Mouse (Mus musculus): Measurements from ENCODE around the gene Dpp3.
"Not testable (repeated sequence)": the region's sequence is repeated elsewhere in the genome, so short reads cannot be mapped to it uniquely, and the experiment has no call there.

Dpp3 gene

DNA sequence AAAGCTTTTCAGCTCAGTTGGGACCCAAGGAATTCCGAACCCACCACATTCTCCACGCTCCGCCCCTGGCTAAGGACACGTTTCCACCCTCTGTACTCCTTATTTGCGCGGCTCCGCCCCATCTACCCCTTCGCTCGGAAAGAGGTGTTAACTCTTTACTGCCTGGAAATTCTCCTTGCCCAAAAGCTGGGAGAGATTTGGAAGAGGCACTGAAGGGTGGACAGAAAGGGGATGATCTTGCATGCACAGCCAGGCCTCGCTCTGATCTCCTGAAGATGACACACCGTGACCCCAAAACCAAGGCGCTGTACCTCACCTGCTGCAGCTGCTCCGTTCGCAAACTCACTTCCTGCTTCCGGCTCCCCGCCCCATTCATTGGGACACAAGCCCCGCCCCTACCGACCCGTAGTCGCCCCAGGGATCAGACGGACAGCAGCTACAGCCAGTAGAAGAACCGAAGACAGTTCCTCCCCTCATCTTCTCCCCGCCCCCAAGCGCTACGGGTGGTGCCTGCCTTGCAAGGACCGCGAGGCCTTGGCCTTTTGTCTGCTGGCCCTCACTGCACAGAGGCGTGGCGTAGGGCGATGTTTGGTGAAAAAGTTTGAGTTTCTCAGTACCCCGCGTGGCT lies at the start of gene Dpp3:
Gene Dpp3, minus strand, starts transcription at position 384 of the 628 bp plus-strand sequence.
- peak; percentile 89 for DNase-seq (ENCODE audit: low read depth, low spot score)

DNA sequence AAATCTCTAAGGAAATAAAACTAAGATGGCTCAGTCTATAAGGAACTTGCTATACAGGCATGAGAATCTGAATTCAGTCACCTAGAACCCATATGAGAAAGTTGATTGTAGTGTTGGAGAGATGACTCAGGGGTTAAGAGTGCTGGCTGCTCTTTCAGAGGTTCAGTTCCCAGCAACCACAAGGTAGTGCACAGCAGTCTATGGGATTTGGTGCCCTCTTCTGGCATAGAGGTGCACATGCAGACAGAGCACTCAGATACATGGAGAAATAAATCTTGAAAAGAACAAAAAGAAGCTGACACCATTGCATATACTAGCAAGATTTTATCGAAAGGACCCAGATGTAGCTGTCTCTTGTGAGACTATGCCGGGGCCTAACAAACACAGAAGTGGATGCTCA lies 40.1 kb upstream of the Dpp3 start:
- DNase-seq (ENCODE audit: low read depth, low spot score), result no peak

DNA sequence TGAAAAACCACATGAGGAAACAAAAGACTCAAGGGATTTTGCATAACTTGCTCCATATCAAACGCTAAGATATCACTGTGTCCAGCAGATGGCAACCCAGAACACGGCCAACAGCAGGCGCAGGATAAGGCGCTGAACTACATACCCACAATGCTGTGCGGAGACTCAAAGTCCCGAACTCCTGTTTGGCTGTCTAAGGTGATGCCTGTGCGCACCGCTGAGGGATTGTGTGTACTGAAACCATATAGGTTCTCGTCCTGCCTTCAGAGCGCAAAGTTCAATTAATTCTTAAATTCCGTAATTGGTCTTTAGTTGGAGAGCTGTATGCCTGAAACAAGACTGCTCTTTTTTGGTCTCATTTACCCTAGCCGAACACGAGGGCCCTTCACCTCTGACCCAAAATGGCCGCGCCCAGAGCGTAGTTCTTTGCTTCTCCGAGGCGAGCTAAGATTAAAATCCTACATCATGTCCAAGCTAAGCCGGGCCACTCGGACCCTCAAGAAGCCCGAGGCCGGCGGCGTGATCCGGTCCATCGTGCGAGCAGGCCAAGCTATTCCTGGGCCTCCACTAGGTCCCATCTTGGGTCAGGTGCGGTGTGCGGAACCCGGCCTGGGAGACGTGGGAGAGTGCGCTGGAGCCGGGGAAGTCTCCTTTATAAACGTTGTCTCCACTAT lies 34.0 kb upstream of the Dpp3 start, which contains the start of gene Mrpl11:
Gene Mrpl11, plus strand, starts transcription at position 220 of the 674 bp plus-strand sequence.
- peak; percentile 68 for DNase-seq (ENCODE audit: low read depth, low spot score)

DNA sequence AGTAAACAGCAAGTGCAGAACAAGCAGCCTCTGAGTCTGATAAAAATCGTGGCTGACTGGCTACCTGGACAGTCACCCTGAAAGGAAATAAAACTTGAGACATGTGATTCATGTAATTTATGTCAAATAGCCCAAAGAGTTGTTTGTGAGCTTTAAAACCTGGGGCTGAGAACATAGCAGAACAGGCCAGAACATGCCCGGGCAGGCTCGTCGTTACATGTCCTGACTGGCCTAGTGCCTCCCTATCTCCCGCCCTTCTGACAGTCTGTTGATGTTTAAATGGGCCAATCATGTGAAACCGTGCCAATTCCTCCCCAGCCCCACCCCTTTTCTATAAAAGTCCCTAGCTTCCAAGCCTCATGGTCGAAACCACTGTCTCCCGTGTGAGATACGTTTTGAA lies 20.6 kb upstream of the Dpp3 start:
- DNase-seq (ENCODE audit: low read depth, low spot score), result not testable (repeated sequence)

DNA sequence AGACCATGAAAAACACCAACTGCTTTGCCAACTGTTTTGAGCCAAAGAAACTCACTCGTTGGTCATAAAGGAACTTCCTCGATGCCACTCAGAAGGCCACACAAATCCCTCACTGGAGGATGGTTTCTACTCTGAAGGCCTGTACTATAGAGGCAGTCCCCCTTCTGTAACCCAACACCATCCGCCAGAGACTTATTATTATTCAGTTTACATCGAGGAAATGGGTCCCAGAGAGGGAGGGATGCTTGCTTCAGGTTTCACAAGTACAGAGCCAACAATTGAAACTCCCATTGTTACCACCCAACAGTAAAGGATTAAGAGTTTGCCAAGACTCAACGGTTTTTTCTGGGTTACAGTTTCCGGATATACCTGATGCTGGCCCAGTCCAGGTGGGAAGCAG lies 17.5 kb upstream of the Dpp3 start:
- DNase-seq (ENCODE audit: low read depth, low spot score), result no peak

DNA sequence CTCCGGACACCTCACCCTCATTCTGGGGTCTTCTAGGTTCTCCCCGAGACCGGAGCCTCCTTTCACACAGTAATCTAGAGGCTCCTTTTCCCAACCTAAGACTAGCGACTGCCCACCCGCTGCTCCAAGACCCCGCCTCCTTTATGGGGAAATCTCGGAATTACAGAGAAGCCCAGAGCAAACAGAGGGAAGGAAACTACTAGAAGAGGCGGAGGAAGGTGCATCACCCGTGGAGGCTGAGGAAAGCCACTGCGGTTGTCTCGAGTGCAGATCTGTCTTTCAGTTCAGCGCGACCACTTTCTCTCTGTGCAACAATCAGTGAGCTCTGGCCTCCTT lies 15.1 kb upstream of the Dpp3 start:
- no peak for DNase-seq (ENCODE audit: low read depth, low spot score)

DNA sequence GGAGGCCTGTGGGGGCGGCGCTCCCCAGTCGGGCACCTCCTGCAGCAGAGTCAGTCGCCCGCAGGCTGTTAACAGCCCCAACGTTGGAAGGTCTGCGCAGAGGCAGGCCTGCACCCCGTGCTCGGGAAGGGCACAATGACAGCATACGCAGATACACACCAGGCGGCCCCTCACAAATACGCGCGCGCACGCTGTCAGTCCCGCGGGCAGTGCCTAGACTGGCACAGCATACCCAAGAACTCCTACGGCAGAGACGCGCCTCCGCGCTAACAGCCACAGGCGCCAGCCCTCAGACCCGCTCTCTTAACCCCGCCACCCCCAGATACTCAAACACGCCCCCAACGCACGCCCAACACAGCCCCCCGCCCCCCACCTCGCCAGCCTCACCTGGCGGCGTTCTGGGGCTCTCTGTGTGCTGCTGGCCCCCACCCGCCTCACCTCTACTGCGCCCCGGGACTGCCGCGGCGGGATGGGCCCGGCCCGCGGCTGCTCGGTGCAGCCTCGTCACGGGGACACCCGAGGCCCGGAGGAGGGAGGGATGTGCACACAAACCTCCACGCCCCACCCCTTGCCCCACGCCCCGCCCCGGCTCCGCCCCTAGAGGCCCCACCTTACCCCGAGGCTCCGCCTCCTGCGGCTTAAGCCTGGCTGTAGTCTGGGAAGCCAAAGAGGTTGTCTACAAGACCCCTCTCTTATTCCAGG lies 14.6 kb upstream of the Dpp3 start, which contains the start of gene Peli3:
Gene Peli3, minus strand, starts transcription at position 577 of the 702 bp plus-strand sequence.
- DNase-seq (ENCODE audit: low read depth, low spot score), result no peak

DNA sequence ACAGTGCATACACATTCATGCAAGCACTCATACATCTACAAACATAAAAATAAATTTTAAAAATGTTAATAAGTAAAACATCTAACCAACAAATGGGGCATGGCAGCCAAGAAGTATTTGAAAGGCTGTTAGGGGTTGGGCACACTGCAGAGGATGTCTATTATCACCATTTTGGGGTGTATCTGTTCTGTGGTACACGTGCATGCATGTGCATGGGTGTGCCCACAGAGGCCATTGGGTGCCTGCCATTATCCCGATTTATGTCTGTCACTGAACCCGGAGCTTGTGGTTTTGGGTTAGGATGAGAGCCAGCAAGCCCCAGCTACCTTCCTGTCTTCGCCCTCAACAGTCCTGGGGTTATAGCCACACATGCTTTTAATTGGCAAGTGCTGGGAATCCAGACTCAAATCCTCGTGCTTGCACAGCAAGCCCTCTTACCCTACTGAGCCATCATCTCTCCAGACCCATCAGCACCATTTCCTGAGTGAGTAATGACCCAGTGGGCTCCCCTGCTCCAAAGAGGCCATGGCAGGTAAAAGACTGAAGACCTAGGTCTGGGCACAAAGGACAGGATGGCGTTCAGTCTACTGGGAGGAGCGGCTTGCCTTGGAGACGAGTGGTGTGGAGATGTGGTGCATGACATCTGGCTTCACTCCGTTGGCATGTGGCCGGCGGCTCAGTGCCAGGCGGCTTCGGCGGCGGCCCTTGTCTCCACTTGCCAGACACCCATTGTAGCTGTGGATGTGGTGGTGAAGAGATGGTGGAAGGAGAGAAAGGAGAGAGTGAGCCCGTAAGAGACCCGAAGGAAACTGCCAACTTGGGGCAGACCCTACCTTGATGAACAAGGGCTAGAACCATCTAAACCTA lies 9.6 kb upstream of the Dpp3 start:
- DNase-seq (ENCODE audit: low read depth, low spot score), result no peak

DNA sequence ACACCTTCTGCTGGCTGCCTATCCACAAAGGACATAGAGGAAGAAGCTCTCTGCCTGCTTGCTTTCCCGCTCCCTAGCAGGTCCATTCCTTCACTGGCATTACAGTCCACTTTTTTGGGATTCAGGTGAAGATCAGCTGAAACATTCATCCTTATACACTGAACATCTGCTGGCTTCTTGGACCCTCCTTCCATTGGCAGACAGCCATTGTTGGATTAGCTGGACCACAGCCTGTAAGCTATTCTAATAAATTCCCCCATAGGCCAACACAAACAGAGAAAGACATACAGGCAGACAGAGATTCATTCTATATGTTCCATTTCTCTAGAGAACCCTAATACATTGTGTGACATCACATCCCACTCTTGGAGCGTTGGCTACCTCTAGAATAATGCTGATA lies 8.8 kb upstream of the Dpp3 start:
- no peak for DNase-seq (ENCODE audit: low read depth, low spot score)

DNA sequence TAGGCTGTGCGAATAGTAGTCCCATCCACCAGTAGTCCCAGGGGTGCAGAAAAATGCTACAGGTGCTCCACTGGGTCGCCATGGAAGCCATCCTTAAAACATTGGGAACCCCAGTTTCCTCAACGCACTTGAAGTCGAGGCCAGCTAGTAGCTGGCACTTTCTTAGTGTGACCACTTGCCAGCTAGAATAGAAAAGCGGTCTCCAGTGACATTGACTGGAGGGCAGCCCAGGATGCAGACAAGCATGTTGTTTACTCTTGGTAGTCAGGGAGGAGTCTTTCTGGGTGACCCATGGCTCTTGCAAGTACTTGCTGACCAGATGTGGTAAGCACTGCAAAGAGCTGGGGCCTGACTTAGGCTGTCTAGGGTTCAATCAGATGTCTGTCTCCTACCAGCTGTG lies 694 bp upstream of the Dpp3 start:
- DNase-seq (ENCODE audit: low read depth, low spot score), result no peak

DNA sequence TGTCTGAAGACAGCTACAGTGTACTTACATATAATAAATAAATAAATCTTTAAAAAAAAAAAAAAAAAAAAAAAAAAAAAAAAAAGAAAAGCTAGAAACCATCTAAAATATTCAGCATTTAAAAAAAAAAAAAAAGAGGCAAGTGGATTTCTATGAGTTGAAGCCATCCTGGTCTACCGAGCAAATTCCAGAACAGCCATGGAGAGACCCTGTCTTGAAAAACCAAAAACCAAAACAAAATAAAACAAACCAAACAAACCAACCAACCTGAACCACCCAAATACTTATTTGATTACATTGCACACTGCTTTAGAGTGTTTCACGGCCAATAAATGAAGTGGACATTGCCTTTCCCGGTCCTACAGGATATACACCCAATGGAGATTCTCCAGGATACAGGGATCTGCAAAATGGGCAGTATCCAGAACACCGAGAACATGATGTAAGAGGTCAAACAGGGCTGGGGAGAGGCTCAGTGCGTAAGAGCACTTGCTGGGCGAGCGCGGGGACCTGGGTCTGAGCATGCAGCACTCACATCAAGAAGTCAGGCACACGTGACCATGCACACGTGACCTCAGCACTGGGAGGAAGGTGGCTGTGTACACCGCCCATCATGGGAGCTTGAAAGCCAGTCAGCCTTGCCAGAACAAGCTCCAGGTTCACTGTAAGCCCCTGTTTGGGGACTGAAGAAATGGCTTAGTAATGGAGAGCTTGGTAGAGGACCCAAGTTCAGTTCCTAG lies 2.8 kb downstream of the Dpp3 start:
- DNase-seq (ENCODE audit: low read depth, low spot score), result no peak

DNA sequence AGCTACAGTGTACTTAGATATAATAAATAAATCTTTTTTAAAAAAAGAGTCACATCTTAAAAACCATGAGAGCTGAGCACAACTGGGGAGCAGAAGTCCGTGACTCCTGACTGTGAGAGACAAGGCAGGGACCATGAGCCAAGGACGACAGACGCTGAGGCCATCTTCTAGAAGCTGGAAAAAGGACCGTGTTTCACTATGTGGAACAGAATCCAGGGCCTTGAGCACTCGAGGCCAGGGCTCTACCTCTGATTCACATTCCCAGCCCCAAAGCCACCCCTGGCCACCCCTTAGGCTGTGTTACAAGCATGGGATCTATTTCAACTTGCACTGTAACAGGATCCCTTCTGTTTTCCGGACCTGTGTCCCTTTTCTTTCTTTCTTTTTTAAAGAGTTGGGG lies 8.4 kb downstream of the Dpp3 start:
- DNase-seq (ENCODE audit: low read depth, low spot score), result no peak

DNA sequence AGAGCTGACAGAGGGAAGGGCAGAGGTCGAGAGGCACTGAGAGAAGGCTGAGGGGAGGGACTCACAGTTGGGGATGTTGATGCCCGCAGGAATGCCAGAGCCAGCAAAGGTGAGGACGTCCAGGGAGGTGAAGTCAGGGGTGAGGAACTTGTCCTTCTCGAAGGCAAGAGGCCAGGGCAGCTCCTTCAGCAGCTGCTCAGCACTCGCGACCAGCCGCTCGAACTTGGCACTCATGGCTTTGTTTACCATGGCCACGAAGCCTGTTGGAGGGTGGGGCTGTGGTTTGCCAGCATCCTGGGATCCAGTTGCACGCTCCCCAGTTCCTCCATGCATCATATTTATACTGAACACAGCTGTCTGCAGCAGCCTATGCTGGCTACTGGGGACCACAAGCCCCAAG lies 11.3 kb downstream of the Dpp3 start:
- no peak for DNase-seq (ENCODE audit: low read depth, low spot score)

DNA sequence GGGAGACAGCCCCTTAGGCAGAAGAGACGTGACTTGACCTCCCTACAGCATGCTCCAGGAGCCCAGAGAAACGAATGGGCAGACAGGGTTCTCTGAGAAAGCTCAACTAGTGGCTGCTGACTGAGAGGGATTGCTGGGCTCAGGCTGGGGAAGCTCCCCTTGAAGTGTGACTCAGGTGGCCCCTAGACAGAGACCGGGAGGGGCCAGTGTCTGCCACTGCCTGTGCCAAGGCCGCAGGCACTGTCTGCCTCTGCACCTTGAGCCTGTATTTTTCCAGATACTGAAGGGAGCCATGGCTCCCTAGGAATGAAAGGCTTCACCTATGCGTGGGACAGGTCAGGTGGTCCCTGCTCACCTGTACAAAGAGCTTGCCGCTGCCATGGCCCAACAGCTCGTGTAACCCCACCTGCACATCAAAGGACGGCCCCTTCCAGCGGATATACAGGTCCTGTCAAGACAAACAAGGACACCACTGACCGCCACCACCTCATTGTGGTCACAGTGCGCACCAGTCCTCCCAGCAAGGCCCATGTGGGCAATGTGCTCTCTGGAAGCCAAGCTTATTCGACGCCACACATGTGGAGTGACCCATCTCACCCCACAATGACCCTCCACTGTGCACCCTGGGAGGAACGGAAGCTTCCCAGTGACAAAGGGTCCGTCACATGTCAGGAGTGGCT lies 12.0 kb downstream of the Dpp3 start:
- DNase-seq (ENCODE audit: low read depth, low spot score), result no peak

DNA sequence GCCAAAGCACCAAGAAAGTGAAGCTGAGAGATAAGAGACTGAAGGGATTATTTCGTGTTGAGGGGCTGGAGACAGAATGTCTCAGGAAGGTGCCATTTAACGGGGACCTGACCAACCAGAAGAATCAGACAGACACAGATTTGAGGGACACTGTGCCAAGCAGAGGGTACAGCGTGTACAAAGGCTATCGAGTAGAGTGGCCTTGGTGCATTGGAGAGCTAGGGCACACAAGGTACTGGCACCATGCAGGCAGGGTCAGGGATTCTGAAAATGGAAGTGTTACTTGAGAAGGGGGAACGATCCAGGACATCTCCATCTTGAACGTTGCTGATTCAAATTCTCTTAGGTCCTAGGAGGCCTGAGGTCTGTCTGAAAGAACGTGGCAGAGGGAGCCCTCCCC lies 18.7 kb downstream of the Dpp3 start:
- no peak for DNase-seq (ENCODE audit: low read depth, low spot score)

DNA sequence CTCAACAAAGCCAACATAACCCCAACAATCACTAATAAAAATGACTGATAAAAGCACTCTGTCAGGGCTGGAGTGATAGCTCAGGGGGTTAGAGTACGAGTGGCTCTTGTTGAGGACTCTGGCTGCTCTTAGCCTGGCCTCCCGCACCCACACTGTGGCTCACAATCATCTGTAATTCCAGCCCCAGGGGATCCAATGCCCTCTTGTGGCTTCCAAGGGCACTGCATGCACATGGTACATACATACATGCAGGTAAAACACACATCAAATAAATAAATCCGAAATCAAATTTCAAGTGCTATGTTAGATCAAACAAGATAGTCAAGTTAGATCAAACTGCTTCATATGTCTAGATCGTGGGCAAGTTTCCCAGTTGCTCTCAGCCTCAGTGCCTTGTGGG lies 20.0 kb downstream of the Dpp3 start:
- DNase-seq (ENCODE audit: low read depth, low spot score), result peak; percentile 49

DNA sequence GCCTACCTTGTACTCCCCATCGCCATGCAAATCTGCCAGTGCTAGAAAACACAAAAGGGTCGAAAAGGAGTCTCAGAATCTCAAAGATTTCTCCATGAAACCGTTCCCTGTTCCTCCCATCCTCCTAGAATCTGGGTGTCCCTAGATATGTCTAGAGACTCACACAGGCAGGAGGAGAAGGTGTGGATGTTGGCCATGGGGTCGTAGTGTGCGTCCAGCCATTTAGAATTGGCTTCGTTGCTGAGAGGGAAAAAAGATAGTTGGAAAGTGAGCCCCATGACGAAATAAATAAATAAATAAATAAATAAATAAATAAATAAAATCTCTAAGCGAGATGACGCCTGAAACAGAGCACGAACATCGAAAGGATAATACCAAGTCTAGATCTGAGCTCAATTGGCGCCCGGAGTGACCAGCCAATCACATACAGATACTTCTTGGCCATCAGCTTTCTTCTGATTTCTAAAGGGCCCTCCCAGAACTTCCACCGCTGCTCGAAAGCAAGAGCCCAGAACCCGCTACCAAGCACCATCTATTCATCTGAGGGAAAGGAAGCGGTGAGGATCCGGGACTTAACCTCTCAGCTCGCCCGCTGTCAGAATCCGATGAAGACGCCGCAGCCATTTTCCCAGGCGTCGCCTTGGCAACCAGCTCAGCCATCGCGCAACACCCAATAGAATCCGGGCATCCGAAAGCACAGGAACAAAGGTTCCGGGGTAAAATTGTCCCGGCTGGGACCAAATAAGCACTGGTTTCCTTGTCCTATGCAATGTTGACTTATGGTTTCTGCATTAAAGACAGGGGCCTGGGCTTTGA lies 21.9 kb downstream of the Dpp3 start, which contains the start of gene Bbs1:
Gene Bbs1, minus strand, starts transcription at position 650 of the 816 bp plus-strand sequence.
- DNase-seq (ENCODE audit: low read depth, low spot score), result peak; percentile 52

DNA sequence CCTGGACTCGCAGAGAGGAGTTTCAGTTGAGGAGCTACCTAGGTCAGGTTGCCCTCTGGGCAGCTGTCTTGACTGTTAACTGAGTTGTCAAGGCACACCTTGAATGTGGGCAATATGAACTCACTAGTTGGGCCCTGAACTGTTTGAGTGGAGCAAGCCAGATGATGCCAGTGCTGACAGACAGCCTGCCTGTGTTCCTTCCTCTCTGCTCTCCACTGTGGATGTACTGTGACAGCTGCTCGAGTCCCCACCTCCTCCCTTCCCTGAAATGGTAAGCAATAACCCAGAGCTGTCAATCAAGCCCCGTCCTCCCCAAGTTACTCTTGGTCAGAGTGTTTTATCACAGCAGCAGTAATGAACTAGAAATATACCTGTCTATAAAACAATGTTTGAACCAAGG lies 28.2 kb downstream of the Dpp3 start:
- no peak for DNase-seq (ENCODE audit: low read depth, low spot score)

DNA sequence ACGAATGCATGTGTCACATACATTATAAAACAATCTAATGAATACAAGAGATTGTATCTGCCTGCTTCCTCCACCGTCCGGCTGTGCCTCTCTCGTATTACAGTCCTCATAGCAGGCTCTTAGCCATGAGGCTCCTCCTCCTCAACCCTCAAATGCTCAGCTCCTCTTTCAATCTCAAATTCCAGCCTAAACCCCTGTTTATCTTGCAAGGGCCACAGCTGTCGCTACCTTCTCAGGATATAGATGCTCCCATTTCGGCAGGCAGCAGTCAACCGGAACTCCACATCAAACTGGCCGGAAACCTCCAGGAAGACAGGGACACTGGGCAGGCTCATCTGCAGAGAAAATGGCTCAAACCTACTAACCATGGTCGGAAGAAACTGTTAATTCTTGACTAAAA lies 29.1 kb downstream of the Dpp3 start:
- no peak for DNase-seq (ENCODE audit: low read depth, low spot score)
